Mouse (Mus musculus): ENCODE measurements at regions not wholly inside any gene's neighbourhood (a gene's known extent, or its start where the extent isn't known, plus 50 kb on each side); places are given as distances from the start of the nearest gene placed in this dataset.

DNA sequence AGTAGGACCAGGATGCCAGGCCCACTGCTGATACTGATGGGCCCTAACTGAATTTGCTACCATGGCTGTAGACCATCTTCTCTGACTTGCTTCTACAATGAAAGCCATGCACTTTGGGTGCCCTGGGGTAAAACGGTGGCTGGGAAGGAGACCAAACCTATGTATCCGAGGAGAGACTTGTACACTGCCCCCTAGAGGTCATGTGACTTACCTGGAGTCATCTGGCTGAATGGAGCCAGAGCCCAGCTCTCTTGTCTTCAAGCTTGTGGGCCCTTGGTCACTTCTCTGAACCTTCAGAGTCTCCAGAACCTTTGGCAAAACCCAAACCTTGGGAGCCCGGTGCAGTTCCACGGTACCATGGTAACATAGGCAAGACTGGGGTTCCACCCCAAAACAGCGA, 117.6 kb upstream of the Sdk2 start:
- WGBS = 78% methylated on average over 5 of the region's 5 CpGs

DNA sequence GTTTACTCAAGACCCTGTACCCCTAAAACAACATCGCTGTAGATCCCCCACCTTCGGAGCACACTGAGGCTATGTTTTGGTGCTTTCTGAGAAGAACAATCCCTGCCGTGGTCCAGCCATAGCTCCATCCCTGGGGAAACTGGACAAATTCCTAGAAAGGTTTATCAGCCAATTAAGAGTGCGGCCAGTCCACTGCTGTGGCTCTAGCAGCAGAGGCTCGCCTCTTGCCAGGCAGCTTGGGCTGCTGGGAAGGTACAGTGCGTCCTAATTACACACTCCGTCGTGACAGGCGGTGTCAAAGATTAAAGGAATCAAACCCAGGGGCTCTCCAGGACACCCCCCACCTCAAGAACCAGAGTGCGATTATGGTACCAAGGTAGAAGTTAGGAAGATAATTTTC, 116.4 kb upstream of the Sdk2 start:
- Histone ChIP-seq H3K4me3 (no peak overlapping the region), H3K36me3 (no peaks in the 10 kb centered on the region), H3K27ac (no peak overlapping the region), H3K4me2 (replicated peaks) (no peak overlapping the region), H3K4me1 (peaks cover 26% of the 10 kb centered on the region), H3K27me3 (no peaks in the 10 kb centered on the region; the same call in 1 of the 2 replicates), H3K9ac (no peak overlapping the region), H3K9me3 (replicated peaks) (no peaks in the 10 kb centered on the region)
- WGBS = 81% methylated on average over 10 of the region's 10 CpGs
- ATAC-seq (ENCODE audit: low FRiP score) = no peak

More for the DNA sequence above, 117.6 kb upstream of the Sdk2 start:
- ATAC-seq (ENCODE audit: low FRiP score) = no peak
- Histone ChIP-seq H3K27me3 (no peaks in the 10 kb centered on the region; the same call in 1 of the 2 replicates), H3K4me3 (no peak overlapping the region), H3K4me1 (peaks cover 14% of the 10 kb centered on the region), H3K4me2 (replicated peaks) (no peak overlapping the region), H3K9ac (no peak overlapping the region), H3K36me3 (no peaks in the 10 kb centered on the region), H3K27ac (no peak overlapping the region), H3K9me3 (replicated peaks) (no peaks in the 10 kb centered on the region)

DNA sequence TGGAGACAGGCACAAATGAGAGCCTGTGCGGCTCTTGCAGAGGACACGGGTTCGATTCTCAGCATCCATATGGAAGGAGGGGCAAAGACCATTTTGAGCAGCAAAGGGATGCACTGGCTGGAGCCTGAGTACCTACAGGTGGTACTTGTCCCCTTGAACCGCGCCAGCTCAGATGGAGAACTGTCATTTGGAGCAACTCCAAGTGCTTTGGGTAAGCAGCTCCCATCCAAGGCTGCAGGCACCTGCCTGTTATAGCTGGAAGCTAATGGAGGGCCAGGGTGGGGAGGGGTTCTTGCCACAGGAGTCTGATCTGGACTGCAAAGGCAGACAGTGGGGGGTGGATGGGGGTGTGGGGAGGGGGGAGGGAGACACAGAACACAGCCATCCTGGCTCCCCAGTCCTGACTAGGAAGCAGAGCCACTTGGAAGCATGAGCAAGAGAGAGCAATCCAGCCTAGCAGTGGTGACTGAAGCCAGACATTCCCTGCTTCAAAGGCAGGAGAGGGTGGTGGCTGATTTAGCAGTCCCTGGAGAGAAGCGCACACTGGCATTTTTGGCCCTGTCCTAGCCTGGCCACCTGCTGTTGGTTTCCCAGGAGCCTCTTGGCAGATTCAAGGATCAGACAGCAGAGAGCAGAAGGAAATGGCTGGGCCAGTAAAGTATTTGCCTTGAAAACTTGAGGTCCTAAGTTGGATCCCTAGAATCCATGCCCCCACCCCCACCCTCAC, 112.1 kb upstream of the Sdk2 start:
- Histone ChIP-seq H3K9me3 (replicated peaks) (no peaks in the 10 kb centered on the region), H3K27me3 (no peaks in the 10 kb centered on the region), H3K9ac (0 out of 2 replicates have a peak overlapping the region, but pooled peaks have one; percentile 24), H3K27ac (no peak overlapping the region), H3K36me3 (no peaks in the 10 kb centered on the region), H3K4me3 (no peak overlapping the region), H3K4me2 (replicated peaks) (no peak overlapping the region), H3K4me1 (peaks cover 41% of the 10 kb centered on the region)
- ATAC-seq (ENCODE audit: low FRiP score) = no peak
- WGBS = 62% methylated on average over 6 of the region's 6 CpGs

DNA sequence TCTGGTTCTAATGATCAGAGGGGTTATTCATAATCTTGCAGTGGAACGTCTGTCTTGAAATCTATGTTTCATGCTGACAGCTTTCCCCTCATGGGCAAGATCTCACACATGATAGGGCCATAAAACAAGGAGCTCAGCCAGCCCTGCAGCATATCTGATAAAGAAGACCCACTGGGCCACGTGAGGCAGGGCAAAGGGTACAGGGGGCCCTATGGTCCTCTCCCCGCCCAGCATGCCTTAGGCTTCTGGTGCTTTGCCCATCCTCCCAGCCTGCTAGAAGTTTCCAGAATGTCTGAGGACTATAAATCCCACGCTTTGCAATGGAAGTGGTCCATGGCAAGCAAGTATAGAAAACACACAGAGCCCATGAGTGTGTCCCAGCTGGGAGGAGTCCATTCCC, 110.9 kb upstream of the Sdk2 start:
- Histone ChIP-seq H3K27me3 (no peaks in the 10 kb centered on the region), H3K9me3 (replicated peaks) (no peaks in the 10 kb centered on the region), H3K4me2 (replicated peaks) (no peak overlapping the region), H3K4me3 (no peak overlapping the region), H3K9ac (no peak overlapping the region), H3K27ac (no peak overlapping the region), H3K4me1 (peaks cover 41% of the 10 kb centered on the region), H3K36me3 (no peaks in the 10 kb centered on the region)
- WGBS = 47% methylated on average over 4 of the region's 4 CpGs
- no peak for ATAC-seq (ENCODE audit: low FRiP score)

DNA sequence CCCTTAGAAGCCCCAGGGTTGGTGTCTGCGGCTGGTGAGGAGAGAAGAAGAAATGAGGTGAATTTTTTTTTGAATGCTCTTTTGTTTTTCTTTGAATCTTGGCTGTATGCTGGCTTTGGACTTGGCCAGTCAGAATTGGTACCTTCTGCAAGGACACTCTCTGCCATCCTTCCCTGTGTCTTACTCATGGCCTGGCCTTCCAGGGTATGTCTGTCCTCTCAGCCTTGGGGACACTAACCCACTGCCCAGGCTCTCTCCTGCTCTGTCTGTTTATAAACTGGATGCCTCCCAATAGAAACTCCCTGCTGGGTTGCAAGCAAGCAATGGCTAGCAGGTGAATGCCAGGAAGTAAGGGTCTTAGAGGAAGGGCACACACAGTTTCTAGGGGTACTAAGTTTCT, 110.4 kb upstream of the Sdk2 start:
- Histone ChIP-seq H3K27ac (no peak overlapping the region), H3K4me1 (peaks cover 41% of the 10 kb centered on the region), H3K4me2 (replicated peaks) (no peak overlapping the region), H3K9me3 (replicated peaks) (no peaks in the 10 kb centered on the region), H3K9ac (no peak overlapping the region), H3K4me3 (no peak overlapping the region), H3K27me3 (no peaks in the 10 kb centered on the region), H3K36me3 (no peaks in the 10 kb centered on the region)
- ATAC-seq (ENCODE audit: low FRiP score) = no peak
- 86% methylated on average over 1 of the region's 1 CpGs for WGBS

DNA sequence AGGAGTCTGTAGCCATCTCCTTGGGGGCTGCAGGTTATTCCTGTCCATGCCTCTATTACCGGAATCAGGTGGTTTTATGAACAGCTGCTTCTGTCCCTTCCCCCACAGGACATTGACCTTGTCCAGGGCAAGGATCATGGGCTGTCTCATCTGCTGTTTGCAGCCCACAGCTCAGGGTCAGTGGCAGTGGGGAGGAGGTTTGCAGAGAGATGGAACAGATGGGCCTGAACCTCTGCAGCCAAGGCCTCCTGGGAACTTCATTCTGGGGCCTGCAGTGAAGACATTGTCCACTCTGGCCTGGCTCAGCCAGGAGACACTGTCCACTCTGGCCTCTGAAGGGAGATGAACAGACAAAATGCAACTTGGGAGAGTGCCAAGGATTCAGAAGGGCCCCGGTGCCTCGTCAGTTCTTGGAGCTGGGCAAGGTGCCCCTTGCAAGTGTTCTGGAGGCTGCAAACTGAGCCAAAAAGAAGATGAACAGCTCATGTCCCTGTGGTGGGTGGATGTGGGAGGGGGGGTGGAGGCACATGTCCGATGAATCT, 109.9 kb upstream of the Sdk2 start:
- H3K9ac ChIP-seq = no peak overlapping the region
- no peaks in the 10 kb centered on the region for H3K27me3 ChIP-seq
- H3K36me3 ChIP-seq = no peaks in the 10 kb centered on the region
- ATAC-seq (ENCODE audit: low FRiP score) = no peak
- 71% methylated on average over 4 of the region's 4 CpGs for WGBS
- peaks cover 44% of the 10 kb centered on the region for H3K4me1 ChIP-seq
- H3K9me3 ChIP-seq (replicated peaks) = no peaks in the 10 kb centered on the region
- H3K27ac ChIP-seq = no peak overlapping the region
- no peak overlapping the region for H3K4me3 ChIP-seq
- H3K4me2 ChIP-seq (replicated peaks) = no peak overlapping the region

DNA sequence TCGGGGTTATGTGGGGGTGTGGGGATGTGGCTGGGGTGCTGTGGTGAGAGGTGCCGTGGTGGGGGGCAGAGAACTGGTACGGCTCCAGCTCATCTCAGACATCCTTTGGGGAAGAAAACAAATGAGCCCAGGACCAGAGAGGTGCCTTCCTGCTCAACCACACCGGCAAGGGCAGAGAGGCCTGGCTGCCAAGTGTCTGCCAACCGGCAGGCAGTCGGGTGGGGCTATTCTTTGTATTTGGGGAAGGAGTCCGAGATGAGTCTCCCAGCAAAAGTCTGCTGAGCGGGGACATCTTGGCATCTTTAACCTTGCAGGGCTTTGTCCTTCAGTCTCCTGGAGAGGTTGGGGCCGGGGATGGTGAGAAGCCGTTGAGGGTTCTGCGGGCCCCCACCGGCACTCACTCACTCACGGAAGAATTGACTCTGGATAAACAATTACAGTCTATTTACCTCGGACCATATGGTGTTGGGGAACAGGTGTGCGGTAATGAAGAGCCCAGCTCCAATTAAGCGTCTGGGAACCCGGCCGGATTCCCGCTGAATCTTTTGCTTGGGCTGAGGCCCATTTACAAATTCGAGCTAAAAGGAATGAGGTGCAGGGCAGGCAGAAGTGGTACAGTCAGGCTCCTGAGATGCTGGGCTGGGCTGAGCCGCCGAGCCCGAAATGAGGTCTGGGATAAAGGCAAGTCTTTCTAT, 108.7 kb upstream of the Sdk2 start:
- 31% methylated on average over 23 of the region's 23 CpGs for WGBS
- ATAC-seq (ENCODE audit: low FRiP score) = no peak

DNA sequence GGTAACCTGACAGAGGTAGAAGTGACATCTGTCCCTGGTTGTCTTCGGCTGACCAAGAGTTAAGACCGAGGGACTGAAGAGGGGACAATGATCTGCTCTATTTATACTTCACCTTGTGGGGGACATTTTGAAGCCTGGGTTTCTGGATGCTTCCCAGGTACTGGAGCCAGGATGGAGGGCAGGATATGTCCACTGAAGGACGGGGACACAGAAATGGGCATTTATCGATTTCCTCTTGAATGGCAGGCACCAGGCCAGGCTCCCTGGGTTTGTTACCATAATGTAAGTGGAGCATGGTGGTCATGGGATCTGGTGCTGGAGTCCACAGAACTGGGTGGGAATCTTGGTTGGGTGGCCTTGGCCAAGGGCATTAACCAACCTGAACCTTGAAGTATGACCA, 108.0 kb upstream of the Sdk2 start:
- H3K4me1 ChIP-seq = peaks cover 50% of the 10 kb centered on the region
- WGBS = 89% methylated on average over 4 of the region's 4 CpGs
- ATAC-seq (ENCODE audit: low FRiP score) = no peak
- no peaks in the 10 kb centered on the region for H3K36me3 ChIP-seq
- H3K4me3 ChIP-seq = no peak overlapping the region
- no peak overlapping the region for H3K9ac ChIP-seq
- H3K27me3 ChIP-seq = no peaks in the 10 kb centered on the region
- H3K9me3 ChIP-seq (replicated peaks) = no peaks in the 10 kb centered on the region
- H3K27ac ChIP-seq = no peak overlapping the region
- no peak overlapping the region for H3K4me2 ChIP-seq (replicated peaks)

More for the DNA sequence above, 108.7 kb upstream of the Sdk2 start:
- H3K27me3 ChIP-seq = no peaks in the 10 kb centered on the region
- no peaks in the 10 kb centered on the region for H3K36me3 ChIP-seq
- H3K9ac ChIP-seq = no peak overlapping the region
- H3K4me1 ChIP-seq = peaks cover 50% of the 10 kb centered on the region
- H3K4me2 ChIP-seq (replicated peaks) = no peak overlapping the region
- H3K4me3 ChIP-seq = no peak overlapping the region
- no peaks in the 10 kb centered on the region for H3K9me3 ChIP-seq (replicated peaks)
- H3K27ac ChIP-seq = no peak overlapping the region

DNA sequence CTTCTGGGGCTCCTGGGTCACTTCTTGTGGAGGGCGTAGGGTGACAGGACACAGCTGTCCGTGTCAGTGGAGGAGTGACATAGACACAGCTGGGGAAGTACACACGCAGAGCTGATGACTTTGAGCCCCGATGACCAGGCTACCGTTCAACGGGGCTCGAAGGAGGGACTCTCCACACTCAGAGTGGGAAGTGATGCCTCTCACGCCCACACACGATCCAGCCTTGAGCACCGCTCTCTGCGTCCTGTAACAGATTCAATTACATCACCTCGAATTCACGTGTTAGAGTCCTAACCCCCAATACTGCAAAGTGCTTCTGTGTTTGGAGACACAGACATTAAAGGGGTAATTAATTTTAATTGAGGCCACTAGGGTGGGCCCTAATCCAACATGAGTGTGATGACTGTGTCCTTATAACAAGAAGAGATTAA, 101.4 kb upstream of the Sdk2 start:
- ATAC-seq (ENCODE audit: low FRiP score) = no peak
- no peak overlapping the region for H3K9ac ChIP-seq
- H3K27me3 ChIP-seq = no peaks in the 10 kb centered on the region
- no peaks in the 10 kb centered on the region for H3K36me3 ChIP-seq
- no peak overlapping the region for H3K27ac ChIP-seq
- H3K4me1 ChIP-seq = peaks cover 27% of the 10 kb centered on the region
- no peak overlapping the region for H3K4me2 ChIP-seq (replicated peaks)
- no peak overlapping the region for H3K4me3 ChIP-seq
- 77% methylated on average over 13 of the region's 13 CpGs for WGBS
- no peaks in the 10 kb centered on the region for H3K9me3 ChIP-seq (replicated peaks)

DNA sequence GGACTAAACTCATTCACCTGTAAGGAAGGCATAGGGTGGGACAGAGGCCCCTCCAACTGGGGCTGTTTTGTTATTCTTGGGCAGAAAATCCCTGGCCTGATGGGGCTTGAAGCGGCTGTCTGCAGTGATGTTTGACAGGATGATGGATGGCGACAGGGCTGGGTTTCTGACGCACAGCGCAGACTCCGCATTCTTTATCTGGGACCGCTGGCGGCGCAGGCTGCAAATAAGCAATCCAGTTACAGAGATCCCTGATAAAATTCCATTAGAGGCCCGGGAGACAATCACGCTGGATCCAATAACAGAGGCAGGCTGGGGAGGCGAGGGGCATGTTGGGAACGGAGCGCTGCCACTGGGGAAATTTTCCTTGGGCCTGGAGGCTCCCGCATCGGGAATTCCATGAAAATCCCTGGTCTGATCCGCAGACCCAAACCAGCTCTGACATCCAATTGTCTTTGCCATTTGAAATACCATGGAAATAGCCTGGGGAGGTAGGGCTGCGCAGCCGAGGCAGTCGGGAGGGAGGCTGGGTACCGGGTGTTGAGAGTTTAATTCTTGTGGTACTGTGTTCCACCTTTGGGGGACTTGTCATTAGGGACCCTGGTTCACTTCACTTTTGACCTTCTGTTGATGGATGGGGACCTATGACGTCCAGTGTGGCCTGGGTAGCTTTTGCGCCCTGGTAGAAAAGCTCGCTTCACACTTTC, 99.0 kb upstream of the Sdk2 start:
- Histone ChIP-seq H3K9ac (no peak overlapping the region), H3K36me3 (no peaks in the 10 kb centered on the region), H3K27ac (peak overlapping the region; percentile 85), H3K4me1 (peaks cover 18% of the 10 kb centered on the region), H3K27me3 (no peaks in the 10 kb centered on the region), H3K4me3 (no peak overlapping the region), H3K4me2 (replicated peaks) (peak overlapping the region; percentile 41), H3K9me3 (replicated peaks) (no peaks in the 10 kb centered on the region)
- ATAC-seq (ENCODE audit: low FRiP score) = peak; percentile 87
- WGBS = 16% methylated on average over 23 of the region's 23 CpGs

DNA sequence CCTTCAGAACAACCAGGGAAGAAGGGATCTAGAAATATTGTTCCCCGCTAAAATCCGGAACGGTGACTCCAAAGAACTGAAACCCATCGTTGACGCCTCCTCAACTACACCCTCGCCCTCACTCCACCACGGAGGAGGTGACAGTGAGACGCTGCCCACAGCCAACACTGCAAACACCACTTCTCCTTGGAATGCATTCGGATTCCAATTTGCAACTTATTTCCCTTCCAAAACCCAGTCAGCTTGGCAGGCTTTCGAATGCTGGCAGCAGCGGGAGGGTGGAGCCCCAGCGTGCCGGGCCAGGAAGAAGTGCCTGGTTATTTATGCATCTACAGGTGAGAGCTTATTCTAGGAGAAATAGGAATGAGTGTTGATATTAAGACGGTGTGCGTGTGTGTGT, 85.9 kb upstream of the Sdk2 start:
- H3K9ac ChIP-seq = no peak overlapping the region
- no peak overlapping the region for H3K27ac ChIP-seq
- WGBS = 90% methylated on average over 15 of the region's 15 CpGs
- H3K9me3 ChIP-seq (replicated peaks) = no peaks in the 10 kb centered on the region
- H3K4me3 ChIP-seq = no peak overlapping the region
- no peak overlapping the region for H3K4me2 ChIP-seq (replicated peaks)
- no peaks in the 10 kb centered on the region for H3K27me3 ChIP-seq
- no peaks in the 10 kb centered on the region for H3K36me3 ChIP-seq
- H3K4me1 ChIP-seq = 0 out of 2 replicates have a peak, but pooled peaks cover 7% of the 10 kb centered on the region
- no peak for ATAC-seq (ENCODE audit: low FRiP score)

DNA sequence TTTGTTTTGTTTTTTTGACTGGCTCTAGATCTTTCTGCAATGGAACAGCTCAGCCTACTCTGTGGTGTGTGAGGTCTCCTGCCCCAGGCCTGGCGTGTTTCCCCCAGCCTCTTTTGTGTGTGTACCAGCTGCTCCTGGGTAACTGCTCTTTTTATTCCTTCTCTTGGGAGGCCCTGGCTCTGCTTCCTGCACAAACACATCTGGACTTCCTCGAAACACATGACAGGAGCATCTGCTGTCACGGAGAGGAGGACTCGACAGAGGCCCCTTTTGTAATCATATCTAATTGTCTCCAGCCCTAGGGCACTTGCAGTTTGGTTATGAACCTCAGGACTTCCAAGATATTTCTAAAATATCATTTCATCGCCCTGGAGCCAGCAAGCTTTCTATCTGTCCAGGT, 79.5 kb upstream of the Sdk2 start:
- 0 out of 2 replicates have a peak, but pooled peaks cover 3% of the 10 kb centered on the region for H3K9me3 ChIP-seq (replicated peaks)
- H3K36me3 ChIP-seq = no peaks in the 10 kb centered on the region
- H3K4me2 ChIP-seq (replicated peaks) = no peak overlapping the region
- no peak overlapping the region for H3K4me3 ChIP-seq
- WGBS = 29% methylated on average over 5 of the region's 5 CpGs
- H3K27ac ChIP-seq = no peak overlapping the region
- 0 out of 2 replicates have a peak, but pooled peaks have one; percentile 26 for ATAC-seq (ENCODE audit: low FRiP score)
- H3K9ac ChIP-seq = no peak overlapping the region
- no peaks in the 10 kb centered on the region for H3K27me3 ChIP-seq
- peaks cover 13% of the 10 kb centered on the region for H3K4me1 ChIP-seq
